Mouse (Mus musculus): ENCODE results near the gene Rgl1.

- TF ChIP-seq GATA1 (IDR thresholded peaks at IDR 0.05; ENCODE audit: borderline replicate concordance, low read length) = no peak
- no peak for TF ChIP-seq FLI1 (IDR thresholded peaks at IDR 0.05; ENCODE audit: low read length)
These were observed 55.1 kb downstream of the Rgl1 start for GRCm38 (mm10) chr1:152711037-152711436.

All from megakaryocyte, embryonic 14.5 days (primary cell).